Mouse (Mus musculus): Measurements from ENCODE around the gene Avpi1.

- TF ChIP-seq POLR2A (IDR thresholded peaks at IDR 0.05; ENCODE audit: borderline replicate concordance, low read depth, low read length): no peak
- no peak for TF ChIP-seq CTCF (IDR thresholded peaks at IDR 0.05; ENCODE audit: low read depth, low read length)
Observed at GRCm38 (mm10) chr19:42127024-42127423, 1.8 kb downstream of the Avpi1 start.

All from bone marrow macrophage, adult 2 months (primary cell).